Mouse (Mus musculus) limb, embryonic 13.5 days (tissue): ENCODE measurements at regions not wholly inside any gene's neighbourhood (a gene's known extent, or its start where the extent isn't known, plus 50 kb on each side); places are given as distances from the start of the nearest gene placed in this dataset.
"Not testable (repeated sequence)": the region's sequence is repeated elsewhere in the genome, so short reads cannot be mapped to it uniquely, and the experiment has no call there.

Source experiments
- ATAC-seq: fragments of 200-750 bp; cut with Nextera tagmentation; 2 replicates; pipeline ENCODE4 v1.8.0; 2017; ENCODE audit warnings: low read depth, moderate number of reproducible peaks, moderate TSS enrichment; ENCODE audit not compliant: low FRiP score
- H3K27ac ChIP-seq: fragments of 300-500 bp; sonication (generic); 2 replicates; pipeline ENCODE4 v1.5.1; 2015; ENCODE audit warnings: inconsistent platforms, mild to moderate bottlenecking, moderate library complexity
- H3K27me3 ChIP-seq: fragments of 300-500 bp; sonication (generic); 2 replicates; pipeline ENCODE4 v1.6.1; 2015; ENCODE audit warnings: mild to moderate bottlenecking, inconsistent platforms
- H3K36me3 ChIP-seq: fragments of 300-500 bp; sonication (generic); 2 replicates; pipeline ENCODE4 v1.6.1; 2015; ENCODE audit warnings: inconsistent platforms, mild to moderate bottlenecking, moderate library complexity
- H3K4me1 ChIP-seq: fragments of 300-500 bp; sonication (generic); 2 replicates; pipeline ENCODE4 v1.6.1; 2015; ENCODE audit warnings: inconsistent platforms
- H3K4me2 ChIP-seq: fragments of 300-500 bp; sonication (generic); replicated peaks from 2 replicates; pipeline ENCODE4 v1.6.1; 2015; ENCODE audit warnings: inconsistent platforms, mild to moderate bottlenecking, moderate library complexity
- H3K4me3 ChIP-seq: fragments of 300-500 bp; sonication (generic); 2 replicates; pipeline ENCODE4 v1.5.1; 2015; ENCODE audit warnings: moderate library complexity, mild to moderate bottlenecking, inconsistent platforms
- H3K9ac ChIP-seq: fragments of 300-500 bp; sonication (generic); 2 replicates; pipeline ENCODE4 v1.6.1; 2015; ENCODE audit warnings: mild to moderate bottlenecking, inconsistent platforms
- H3K9me3 ChIP-seq: fragments of 300-500 bp; sonication (generic); 2 replicates; pipeline ENCODE4 v1.6.1; 2016; ENCODE audit warnings: inconsistent platforms
- WGBS: fragments of 180-500 bp; shearing (Covaris S2); methylation state at CpG from one replicate; pipeline ENCODE4 v1.1.7; 2015; 5-methylcytosine and 5-hydroxymethylcytosine counted together

GRCm38 (mm10) chr8:59977024-59977662 is 525.9 kb downstream of the Gm10283 start:
- no peak for ATAC-seq
- 73% methylated on average over 6 of the region's 6 CpGs for WGBS

GRCm38 (mm10) chr8:59965416-59965815 is 537.6 kb downstream of the Gm10283 start:
- H3K4me3 ChIP-seq = no peak overlapping the region
- no peaks in the 10 kb centered on the region for H3K4me1 ChIP-seq
- H3K27me3 ChIP-seq = no peaks in the 10 kb centered on the region
- no peaks in the 10 kb centered on the region for H3K36me3 ChIP-seq
- H3K9me3 ChIP-seq = no peaks in the 10 kb centered on the region
- 27% methylated on average over 2 of the region's 2 CpGs for WGBS
- peak; percentile 81; the same call in 1 of the 2 replicates for ATAC-seq
- H3K27ac ChIP-seq = no peak overlapping the region
- no peak overlapping the region for H3K9ac ChIP-seq
- no peak overlapping the region for H3K4me2 ChIP-seq

More at GRCm38 (mm10) chr8:59977024-59977662, 525.9 kb downstream of the Gm10283 start:
- Histone ChIP-seq H3K9ac (no peak overlapping the region), H3K36me3 (no peaks in the 10 kb centered on the region), H3K9me3 (no peaks in the 10 kb centered on the region), H3K27me3 (no peaks in the 10 kb centered on the region), H3K4me1 (no peaks in the 10 kb centered on the region), H3K4me2 (no peak overlapping the region), H3K4me3 (no peak overlapping the region), H3K27ac (no peak overlapping the region)

- H3K4me2 ChIP-seq = no peak overlapping the region
- H3K27ac ChIP-seq = no peak overlapping the region
- no peak overlapping the region for H3K9ac ChIP-seq
- no peaks in the 10 kb centered on the region for H3K36me3 ChIP-seq
- no peak for ATAC-seq
- no peaks in the 10 kb centered on the region for H3K27me3 ChIP-seq
- H3K4me3 ChIP-seq = no peak overlapping the region
- no peaks in the 10 kb centered on the region for H3K9me3 ChIP-seq
- no peaks in the 10 kb centered on the region for H3K4me1 ChIP-seq
Measured at GRCm38 (mm10) chr8:59963234-59963633, 539.8 kb downstream of the Gm10283 start.

GRCm38 (mm10) chr8:59953741-59954140 is 549.3 kb downstream of the Gm10283 start:
- 77% methylated on average over 6 of the region's 6 CpGs for WGBS
- not testable (repeated sequence) for H3K36me3 ChIP-seq, H3K9ac ChIP-seq, H3K4me1 ChIP-seq, H3K27ac ChIP-seq, ATAC-seq, H3K4me2 ChIP-seq, H3K4me3 ChIP-seq, H3K27me3 ChIP-seq
- peaks cover 43% of the 10 kb centered on the region for H3K9me3 ChIP-seq

GRCm38 (mm10) chr8:59906799-59907198 is 596.2 kb downstream of the Gm10283 start:
- H3K4me2 ChIP-seq = no peak overlapping the region
- 59% methylated on average over 3 of the region's 3 CpGs for WGBS
- no peaks in the 10 kb centered on the region for H3K9me3 ChIP-seq
- no peaks in the 10 kb centered on the region for H3K27me3 ChIP-seq
- peak; percentile 84 for ATAC-seq
- H3K9ac ChIP-seq = no peak overlapping the region
- H3K4me1 ChIP-seq = no peaks in the 10 kb centered on the region
- no peaks in the 10 kb centered on the region for H3K36me3 ChIP-seq
- no peak overlapping the region for H3K4me3 ChIP-seq
- H3K27ac ChIP-seq = no peak overlapping the region
